Mouse (Mus musculus) urinary bladder, adult 2 months (tissue): Measurements from ENCODE around the gene Rab3gap1. TPM values are rescaled to one million over a fixed set of nuclear protein-coding genes. Genes with fewer than 3 reads are reported as not detected.

ENCODE experiments used
- DNase-seq: peaks from one replicate; pipeline ENCODE4 v3.0.0; 2022; ENCODE audit warnings: low spot score
- polyA plus RNA-seq: library from polyadenylated mRNA; depleted of rRNA; stranded (reverse); fragments of >200 nt; gene quantifications from 2 replicates; pipeline ENCODE4 v1.2.3, GENCODE M21; 2012; rRNA removed

Gene Rab3gap1
- polyA plus RNA-seq, 1 experiment = 16.8 TPM

- DNase-seq = no peak
These were observed 114.9 kb downstream of the Rab3gap1 start for GRCm38 (mm10) chr1:127983274-127983993.

- DNase-seq = no peak
These were observed 116.8 kb downstream of the Rab3gap1 start for GRCm38 (mm10) chr1:127985391-127985790.

- no peak for DNase-seq
These were observed 119.7 kb downstream of the Rab3gap1 start for GRCm38 (mm10) chr1:127988246-127988645.

GRCm38 (mm10) chr1:127989387-127989786 is 120.8 kb downstream of the Rab3gap1 start:
- no peak for DNase-seq

GRCm38 (mm10) chr1:127989876-127990731 is 121.5 kb downstream of the Rab3gap1 start:
- DNase-seq = no peak

Other genes starting within 250 kb of the Rab3gap1 start
- 0.18 and 0.21 TPM in 2 replicates for gene Tmem163, start 189.2 kb upstream of the Rab3gap1 start, polyA plus RNA-seq
- gene Acmsd, start 139.4 kb upstream of the Rab3gap1 start, polyA plus RNA-seq = not detected in 2 replicates
- gene Ccnt2, start 94.6 kb upstream of the Rab3gap1 start, polyA plus RNA-seq = 39.7 and 39.8 TPM in 2 replicates
- 0.01 and 0.08 TPM in 2 replicates for gene Map3k19, start 13.7 kb upstream of the Rab3gap1 start, polyA plus RNA-seq
- 3.4 and 3.8 TPM in 2 replicates for gene Zranb3, start 234.3 kb downstream of the Rab3gap1 start, polyA plus RNA-seq
- gene R3hdm1, start 234.5 kb downstream of the Rab3gap1 start, polyA plus RNA-seq = 24.0 and 32.6 TPM in 2 replicates